Mouse (Mus musculus) ES-Bruce4 (cell line): ENCODE results near the gene Dpf3. TPM values are rescaled to one million over a fixed set of nuclear protein-coding genes. Genes with fewer than 3 reads are reported as not detected.

ENCODE experiments used
- H3K27ac ChIP-seq: 2 replicates; pipeline ENCODE4 v1.5.1; 2012; ENCODE audit warnings: low read length, inconsistent platforms; ENCODE audit not compliant: insufficient read depth
- H3K27me3 ChIP-seq: 2 replicates; pipeline ENCODE4 v1.6.1; 2012; ENCODE audit warnings: mild to moderate bottlenecking, low read length, inconsistent platforms; ENCODE audit not compliant: control insufficient read depth, poor library complexity, insufficient read depth, severe bottlenecking
- H3K36me3 ChIP-seq: 2 replicates; pipeline ENCODE4 v1.6.1; 2012; ENCODE audit warnings: inconsistent platforms, mild to moderate bottlenecking, low read length, moderate library complexity; ENCODE audit not compliant: control insufficient read depth, poor library complexity, insufficient read depth, severe bottlenecking
- H3K4me1 ChIP-seq: one replicate; pipeline ENCODE4 v1.8.1; 2011; ENCODE audit warnings: low read length; ENCODE audit not compliant: control insufficient read depth, insufficient read depth
- H3K4me3 ChIP-seq: 2 replicates; pipeline ENCODE4 v1.5.1; 2011; ENCODE audit warnings: low read depth, mild to moderate bottlenecking, low read length
- H3K9ac ChIP-seq: 2 replicates; pipeline ENCODE4 v1.6.1; 2012; ENCODE audit warnings: low read depth, mild to moderate bottlenecking, inconsistent platforms; ENCODE audit not compliant: poor library complexity, severe bottlenecking
- H3K9me3 ChIP-seq: replicated peaks from 2 replicates; pipeline ENCODE4 v1.6.1; 2012; ENCODE audit warnings: mild to moderate bottlenecking, low read length, inconsistent platforms; ENCODE audit not compliant: control insufficient read depth, poor library complexity, insufficient read depth, severe bottlenecking
- CTCF ChIP-seq: IDR thresholded peaks from one replicate; pipeline ENCODE4 v1.8.1; 2011; ENCODE audit warnings: low read depth, low read length
- EP300 ChIP-seq: IDR thresholded peaks from 2 replicates; pipeline ENCODE4 v1.6.1; 2011; ENCODE audit warnings: low read depth, low read length; ENCODE audit not compliant: insufficient read depth
- POLR2A ChIP-seq: IDR thresholded peaks from one replicate; pipeline ENCODE4 v1.8.1; 2011; ENCODE audit warnings: low read length; ENCODE audit not compliant: insufficient read depth
- polyA plus RNA-seq: library from polyadenylated mRNA; stranded (reverse); fragments of >200 nt; gene quantifications from 2 replicates; pipeline ENCODE4 v1.2.4, GENCODE M21; 2011; ENCODE audit warnings: low read depth; ENCODE audit not compliant: missing spikeins, insufficient read depth, insufficient read length

Gene Dpf3
- polyA plus RNA-seq, 1 experiment, result not detected

- no peaks in the 10 kb centered on the region for H3K4me1 ChIP-seq
- H3K9ac ChIP-seq, result no peak overlapping the region
- no peaks in the 10 kb centered on the region for H3K36me3 ChIP-seq
- TF ChIP-seq CTCF (no peak), EP300 (no peak), POLR2A (no peak)
- no peaks in the 10 kb centered on the region for H3K27me3 ChIP-seq
- H3K9me3 ChIP-seq, result no peaks in the 10 kb centered on the region
- H3K4me3 ChIP-seq, result no peak overlapping the region
- no peak overlapping the region for H3K27ac ChIP-seq
These were observed 76.5 kb downstream of the Dpf3 start for GRCm38 (mm10) chr12:83411032-83411431.

DNA sequence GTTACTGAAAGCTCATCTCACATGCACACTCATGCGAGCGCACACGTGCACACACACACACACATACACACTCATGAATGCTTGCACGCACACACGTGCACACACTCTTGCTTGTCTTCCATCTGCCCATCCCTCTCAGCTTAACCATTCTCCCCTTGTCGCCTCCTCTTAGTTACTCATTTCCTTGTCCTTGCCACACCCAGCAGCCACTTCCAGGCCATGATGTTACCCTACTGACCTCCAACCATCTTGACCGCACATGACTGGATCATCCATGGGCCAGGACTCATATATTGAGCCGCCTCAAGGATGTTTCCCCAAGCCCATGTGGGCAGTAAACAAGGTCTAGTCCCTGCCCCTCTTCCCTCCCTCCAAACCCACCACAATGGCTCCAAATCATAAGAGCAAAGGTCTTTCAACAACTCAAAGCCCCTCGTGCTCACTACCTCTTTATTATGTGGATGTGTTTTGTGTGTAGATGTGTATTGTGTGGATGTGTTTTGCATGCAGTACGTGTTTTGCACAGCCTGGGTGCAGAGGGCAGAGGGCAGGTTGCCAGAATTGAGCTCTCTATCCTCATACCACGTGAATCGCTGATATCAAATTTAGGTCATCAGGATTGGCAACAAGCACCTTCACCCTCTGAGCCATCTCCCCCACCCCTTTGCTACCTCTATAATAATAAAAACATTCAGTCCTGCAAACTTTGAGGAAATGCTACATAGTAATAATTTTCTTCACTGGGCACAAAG lies 82.0 kb downstream of the Dpf3 start:
- H3K36me3 ChIP-seq, result no peaks in the 10 kb centered on the region
- H3K4me3 ChIP-seq, result no peak overlapping the region
- no peaks in the 10 kb centered on the region for H3K27me3 ChIP-seq
- no peaks in the 10 kb centered on the region for H3K4me1 ChIP-seq
- H3K9me3 ChIP-seq, result no peaks in the 10 kb centered on the region
- H3K27ac ChIP-seq, result no peak overlapping the region
- H3K9ac ChIP-seq, result no peak overlapping the region
- TF ChIP-seq POLR2A (no peak), CTCF (no peak), EP300 (no peak)

GRCm38 (mm10) chr12:83402270-83402669 lies 85.2 kb downstream of the Dpf3 start:
- H3K9me3 ChIP-seq, result no peaks in the 10 kb centered on the region

DNA sequence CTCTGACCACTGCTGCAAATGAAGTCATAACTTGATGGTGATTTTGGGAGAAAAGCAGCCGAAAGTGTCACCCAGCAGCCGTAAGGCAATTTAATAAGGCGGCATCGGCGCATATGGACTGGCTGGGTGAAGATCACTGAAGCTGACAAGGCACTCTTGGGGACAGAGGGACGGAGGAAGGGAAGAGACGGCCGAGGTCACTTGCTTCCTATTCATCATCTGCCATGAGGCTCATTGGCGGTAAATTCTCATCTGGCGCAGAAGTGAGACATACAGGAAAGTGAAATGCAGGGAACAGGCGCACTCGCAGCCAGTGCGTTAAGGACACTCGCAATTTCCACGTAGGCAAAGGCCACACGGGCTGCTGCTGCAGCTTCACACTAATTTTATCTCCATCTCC lies 95.5 kb downstream of the Dpf3 start:
- Histone ChIP-seq H3K9me3 (no peaks in the 10 kb centered on the region), H3K4me3 (no peak overlapping the region), H3K27ac (no peak overlapping the region), H3K36me3 (no peaks in the 10 kb centered on the region), H3K4me1 (no peaks in the 10 kb centered on the region), H3K9ac (no peak overlapping the region), H3K27me3 (no peaks in the 10 kb centered on the region)
- TF ChIP-seq EP300 (no peak), POLR2A (no peak), CTCF (no peak)

More at GRCm38 (mm10) chr12:83402270-83402669, 85.2 kb downstream of the Dpf3 start:
- no peak for TF ChIP-seq POLR2A
- no peak for TF ChIP-seq CTCF
- no peak for TF ChIP-seq EP300
- Histone ChIP-seq H3K36me3 (no peaks in the 10 kb centered on the region), H3K4me3 (no peak overlapping the region), H3K27me3 (no peaks in the 10 kb centered on the region), H3K9ac (no peak overlapping the region), H3K27ac (no peak overlapping the region), H3K4me1 (no peaks in the 10 kb centered on the region)

DNA sequence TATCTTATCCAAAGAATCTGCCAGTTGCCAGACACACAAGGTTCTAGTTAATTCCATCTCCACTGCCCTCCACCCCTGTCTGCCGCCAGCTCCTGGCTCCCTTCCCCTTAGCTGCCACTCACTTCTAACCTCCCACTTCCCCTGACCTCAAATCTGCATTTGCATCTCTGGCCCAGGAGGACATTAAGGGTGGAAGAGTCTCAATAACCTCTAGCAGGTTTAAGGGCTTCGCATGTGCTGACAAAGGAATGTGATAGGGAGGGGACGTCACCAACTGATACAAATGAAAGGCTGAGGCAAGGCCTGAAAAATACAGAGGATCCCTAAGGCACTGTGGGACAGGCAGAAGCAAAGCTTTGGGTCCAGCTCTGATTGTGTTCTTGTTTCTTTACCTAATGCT lies 100.0 kb downstream of the Dpf3 start:
- Histone ChIP-seq H3K9ac (no peak overlapping the region), H3K27me3 (no peaks in the 10 kb centered on the region), H3K27ac (no peak overlapping the region), H3K4me1 (no peaks in the 10 kb centered on the region), H3K4me3 (no peak overlapping the region), H3K36me3 (no peaks in the 10 kb centered on the region), H3K9me3 (no peaks in the 10 kb centered on the region)
- no peak for TF ChIP-seq CTCF
- TF ChIP-seq EP300, result no peak

GRCm38 (mm10) chr12:83381072-83381471 lies 106.4 kb downstream of the Dpf3 start:
- Histone ChIP-seq H3K4me3 (no peak overlapping the region), H3K9me3 (no peaks in the 10 kb centered on the region), H3K27ac (no peak overlapping the region), H3K36me3 (no peaks in the 10 kb centered on the region), H3K9ac (no peak overlapping the region), H3K27me3 (no peaks in the 10 kb centered on the region), H3K4me1 (no peaks in the 10 kb centered on the region)
- TF ChIP-seq EP300 (no peak), POLR2A (no peak), CTCF (no peak)
